Mouse (Mus musculus) hindbrain, embryonic 14.5 days (tissue): Measurements from ENCODE around the gene Slc25a21. TPM values are rescaled to one million over a fixed set of nuclear protein-coding genes. Genes with fewer than 3 reads are reported as not detected.

Source experiments
- ATAC-seq: fragments of 200-750 bp; cut with Nextera tagmentation; 2 replicates; pipeline ENCODE4 v1.8.0; 2017; ENCODE audit warnings: moderate number of reproducible peaks, mild to moderate bottlenecking, moderate TSS enrichment, moderate library complexity; ENCODE audit not compliant: low FRiP score
- DNase-seq: peaks from one replicate; pipeline ENCODE4 v3.0.0-alpha.2; 2015; ENCODE audit warnings: low spot score
- H3K27ac ChIP-seq: fragments of 300-500 bp; sonication (generic); 2 replicates; pipeline ENCODE4 v1.5.1; 2014; ENCODE audit warnings: mild to moderate bottlenecking, moderate library complexity
- H3K27me3 ChIP-seq: fragments of 300-500 bp; sonication (generic); 2 replicates; pipeline ENCODE4 v1.6.1; 2014; ENCODE audit warnings: mild to moderate bottlenecking, low read length, mixed read lengths; ENCODE audit not compliant: control insufficient read depth, insufficient read depth
- H3K36me3 ChIP-seq: fragments of 300-500 bp; sonication (generic); replicated peaks from 2 replicates; pipeline ENCODE4 v1.6.1; 2014; ENCODE audit not compliant: control insufficient read depth, insufficient read depth
- H3K4me1 ChIP-seq: fragments of 300-500 bp; sonication (generic); replicated peaks from 2 replicates; pipeline ENCODE4 v1.6.1; 2014; ENCODE audit warnings: antibody characterized with exemption, low read length, mixed read lengths; ENCODE audit not compliant: control insufficient read depth, insufficient read depth
- H3K4me2 ChIP-seq: fragments of 300-500 bp; sonication (generic); replicated peaks from 2 replicates; pipeline ENCODE4 v1.6.1; 2014; ENCODE audit warnings: mild to moderate bottlenecking, moderate library complexity
- H3K4me3 ChIP-seq: fragments of 300-500 bp; sonication (generic); replicated peaks from 2 replicates; pipeline ENCODE4 v1.5.1; 2014; ENCODE audit warnings: mild to moderate bottlenecking, low read length
- H3K9ac ChIP-seq: fragments of 300-500 bp; sonication (generic); 2 replicates; pipeline ENCODE4 v1.6.1; 2014
- H3K9me3 ChIP-seq: fragments of 300-500 bp; sonication (generic); 2 replicates; pipeline ENCODE4 v1.6.1; 2016; ENCODE audit warnings: low read length; ENCODE audit not compliant: control insufficient read depth
- WGBS: fragments of 180-500 bp; shearing (Covaris S2); extraction: QIAGEN DNeasy Blood & Tissue Kit; methylation state at CpG from one replicate; pipeline ENCODE4 v1.1.7; 2014; 5-methylcytosine and 5-hydroxymethylcytosine counted together
- polyA plus RNA-seq: library from polyadenylated mRNA; unstranded; fragments of >200 nt; fragmentation: Nextera tagmentation; extraction: Ambion mirVana; gene quantifications from 2 replicates; pipeline ENCODE4 v1.2.1, GENCODE M21; 2014

The Slc25a21 gene
- polyA plus RNA-seq, 1 experiment from 2014 or later = 0.36 TPM

DNA sequence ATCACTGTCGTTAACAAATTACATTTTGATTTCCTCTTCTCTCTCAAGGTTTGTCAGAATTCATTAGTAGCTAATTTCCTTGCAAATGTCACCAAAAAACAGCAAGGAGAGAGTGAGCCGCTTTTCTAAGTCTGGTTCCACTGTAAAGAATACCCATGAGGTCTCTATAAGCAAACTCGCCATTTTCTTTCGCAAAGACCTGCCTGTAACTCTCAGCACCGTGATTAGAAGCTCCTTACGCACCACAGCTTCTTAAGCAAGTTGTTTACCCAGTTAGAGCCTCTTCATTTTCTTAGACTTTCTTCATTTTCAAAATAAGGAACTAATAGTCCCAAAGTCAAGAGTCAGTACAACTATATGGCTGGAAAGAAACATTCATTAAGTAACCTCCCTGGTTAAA is 496.3 kb downstream of the Slc25a21 start:
- no peaks in the 10 kb centered on the region for H3K4me1 ChIP-seq
- no peak for ATAC-seq
- 5% methylated on average over 6 of the region's 6 CpGs for WGBS

DNA sequence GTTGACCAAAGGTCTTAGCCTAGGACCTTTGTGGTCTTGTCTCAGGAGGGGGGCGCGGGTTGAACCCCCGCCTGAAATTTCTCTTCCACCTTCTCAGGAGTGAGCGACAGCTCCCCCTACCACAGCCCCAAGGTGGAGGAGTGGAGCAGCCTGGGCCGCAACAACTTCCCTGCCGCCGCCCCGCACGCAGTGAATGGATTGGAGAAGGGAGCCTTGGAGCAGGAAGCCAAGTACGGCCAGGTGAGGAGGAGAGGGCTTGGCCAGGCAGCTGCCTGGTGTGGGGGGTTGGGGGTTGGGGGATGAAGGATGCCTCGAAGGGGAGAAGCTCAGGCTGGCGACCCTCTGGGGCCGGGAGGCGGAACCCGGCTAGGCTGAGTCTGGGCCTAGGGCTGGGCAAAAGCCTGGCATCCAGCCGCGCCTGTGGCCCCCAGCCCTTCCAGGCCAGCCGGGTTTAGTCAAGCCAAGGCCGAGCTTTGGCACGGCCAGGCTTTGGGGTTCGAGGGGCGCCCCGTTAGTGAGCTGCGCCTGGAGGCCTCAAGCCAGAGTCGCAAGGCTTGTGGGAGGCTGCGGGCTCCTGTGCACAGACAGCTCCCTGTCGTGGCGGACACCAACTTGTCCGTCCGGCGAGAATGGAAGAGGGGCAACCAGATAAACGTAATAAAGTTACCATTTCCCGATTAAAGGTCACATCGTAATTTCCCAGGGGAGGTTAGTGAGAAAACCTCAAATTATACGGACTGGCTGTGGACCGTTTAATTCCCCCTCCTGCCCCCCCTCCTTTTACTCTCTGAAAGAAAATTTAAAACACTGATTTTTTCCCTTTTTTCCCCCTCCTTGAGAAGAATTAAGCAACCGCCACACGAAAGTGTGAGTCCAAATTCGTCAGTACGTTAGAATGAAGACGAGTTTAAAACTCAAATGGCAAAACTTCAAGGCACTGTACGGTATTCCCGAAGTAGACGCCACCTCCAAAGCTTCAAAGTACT is 497.1 kb downstream of the Slc25a21 start:
- Histone ChIP-seq H3K36me3 (no peaks in the 10 kb centered on the region), H3K4me2 (no peak overlapping the region), H3K27me3 (peaks cover 93% of the 10 kb centered on the region), H3K4me3 (no peak overlapping the region), H3K9me3 (no peaks in the 10 kb centered on the region), H3K4me1 (no peaks in the 10 kb centered on the region), H3K27ac (no peak overlapping the region), H3K9ac (no peak overlapping the region)
- DNase-seq = no peak
- peak; percentile 38; the same call in 1 of the 2 replicates for ATAC-seq
- 2% methylated on average over 44 of the region's 44 CpGs for WGBS

More for the DNA sequence above, 496.3 kb downstream of the Slc25a21 start:
- Histone ChIP-seq H3K27ac (no peak overlapping the region), H3K9ac (no peak overlapping the region), H3K4me2 (no peak overlapping the region), H3K9me3 (no peaks in the 10 kb centered on the region), H3K36me3 (no peaks in the 10 kb centered on the region), H3K4me3 (no peak overlapping the region), H3K27me3 (peaks cover 93% of the 10 kb centered on the region)
- DNase-seq = no peak

DNA sequence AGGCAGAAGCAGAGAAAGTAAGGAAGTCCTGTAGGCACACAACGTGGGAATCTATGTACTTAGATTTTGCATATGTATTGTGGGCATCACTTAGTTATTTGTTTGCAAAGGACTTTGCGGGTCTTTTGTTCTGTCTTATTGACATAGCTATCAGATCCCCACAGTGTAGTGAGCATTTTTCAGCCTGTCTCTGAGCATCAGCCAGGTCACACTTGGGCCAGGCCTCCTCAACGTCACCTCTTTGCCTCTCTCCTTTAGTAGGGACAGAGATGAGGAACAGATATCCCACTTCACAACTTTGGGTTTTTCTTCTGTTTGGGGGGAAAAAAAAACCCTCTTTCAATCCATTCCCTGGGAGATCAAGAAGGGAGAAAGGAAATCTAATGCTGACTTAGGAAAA is 497.9 kb downstream of the Slc25a21 start:
- no peak overlapping the region for H3K9ac ChIP-seq
- H3K9me3 ChIP-seq = no peaks in the 10 kb centered on the region
- no peaks in the 10 kb centered on the region for H3K36me3 ChIP-seq
- H3K4me1 ChIP-seq = no peaks in the 10 kb centered on the region
- H3K27ac ChIP-seq = no peak overlapping the region
- peaks cover 93% of the 10 kb centered on the region for H3K27me3 ChIP-seq
- no peak for ATAC-seq
- 6% methylated on average over 3 of the region's 3 CpGs for WGBS
- H3K4me2 ChIP-seq = no peak overlapping the region
- DNase-seq = no peak
- H3K4me3 ChIP-seq = no peak overlapping the region

DNA sequence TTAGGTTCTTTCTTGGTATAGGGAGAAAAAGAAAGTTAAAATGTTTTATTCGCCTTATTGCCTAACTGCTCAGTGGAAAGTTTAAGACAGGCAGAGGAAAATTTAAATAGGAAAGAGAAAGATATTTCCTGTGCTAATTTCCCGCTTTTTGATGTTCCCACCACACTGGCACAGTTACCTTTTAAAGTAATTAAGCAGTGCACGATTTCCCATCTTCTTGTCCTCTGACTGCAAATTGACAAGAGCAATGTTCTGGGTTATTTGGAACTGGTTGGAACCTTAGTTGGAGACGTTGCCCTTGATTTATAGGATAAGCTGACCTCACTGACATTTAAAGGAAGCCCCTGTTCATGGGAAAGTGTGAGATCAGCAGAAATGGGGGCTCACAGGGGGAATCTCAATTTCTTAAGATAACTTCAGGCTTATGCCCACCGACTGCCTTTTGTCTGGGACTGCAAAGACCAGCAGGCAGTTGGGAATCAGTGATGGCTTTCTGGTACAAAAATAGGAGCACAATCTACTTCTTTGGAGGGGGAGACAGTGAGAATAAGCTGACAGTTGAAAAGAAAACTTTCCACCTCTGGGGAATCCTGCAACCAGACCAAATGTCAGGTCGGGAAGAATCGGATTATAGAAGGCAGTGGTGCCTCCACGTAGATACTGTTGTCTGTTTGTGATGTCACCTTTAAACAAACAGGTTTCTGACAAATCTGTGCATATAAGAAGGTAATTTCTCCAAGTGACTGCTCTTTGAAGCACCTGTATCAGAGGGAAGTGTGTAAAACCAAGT is 498.9 kb downstream of the Slc25a21 start:
- H3K4me2 ChIP-seq = no peak overlapping the region
- H3K9me3 ChIP-seq = no peaks in the 10 kb centered on the region
- no peaks in the 10 kb centered on the region for H3K36me3 ChIP-seq
- H3K27me3 ChIP-seq = peaks cover 95% of the 10 kb centered on the region
- no peaks in the 10 kb centered on the region for H3K4me1 ChIP-seq
- H3K4me3 ChIP-seq = no peak overlapping the region
- H3K9ac ChIP-seq = no peak overlapping the region
- H3K27ac ChIP-seq = no peak overlapping the region
- WGBS = 3% methylated on average over 8 of the region's 8 CpGs
- ATAC-seq = no peak
- DNase-seq = no peak

DNA sequence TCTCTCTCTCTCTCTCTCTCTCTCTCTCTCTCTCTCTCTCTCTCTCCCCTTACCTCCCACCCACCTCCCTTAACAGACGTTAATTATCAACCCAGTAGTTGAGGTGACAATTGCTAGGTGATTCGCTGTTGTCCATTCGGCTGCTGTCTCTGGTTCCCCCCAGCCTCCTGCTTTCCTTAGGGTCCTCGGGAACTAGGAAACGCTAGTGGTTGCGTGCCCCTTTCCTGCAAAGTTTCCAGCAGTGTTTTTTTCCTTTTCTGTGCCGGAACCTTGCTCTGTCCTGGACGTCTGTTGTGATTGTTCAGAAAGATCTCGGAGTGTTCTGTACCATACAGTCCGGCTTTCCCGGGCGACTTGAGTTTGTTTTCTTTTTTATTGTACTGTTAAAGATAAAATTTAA is 499.5 kb downstream of the Slc25a21 start:
- 1% methylated on average over 12 of the region's 12 CpGs for WGBS
- Histone ChIP-seq H3K9me3 (no peaks in the 10 kb centered on the region), H3K27me3 (peaks cover 98% of the 10 kb centered on the region), H3K4me1 (no peaks in the 10 kb centered on the region), H3K4me3 (no peak overlapping the region), H3K36me3 (no peaks in the 10 kb centered on the region), H3K27ac (no peak overlapping the region), H3K9ac (no peak overlapping the region), H3K4me2 (no peak overlapping the region)
- ATAC-seq (no peak), DNase-seq (no peak)

GRCm38 (mm10) chr12:56697011-56697740 is 500.1 kb downstream of the Slc25a21 start:
- under 1% methylated on average over 36 of the region's 36 CpGs for WGBS
- Histone ChIP-seq H3K27ac (no peak overlapping the region), H3K36me3 (no peaks in the 10 kb centered on the region), H3K4me3 (no peak overlapping the region), H3K9ac (no peak overlapping the region), H3K27me3 (peaks cover 98% of the 10 kb centered on the region), H3K4me1 (no peaks in the 10 kb centered on the region), H3K4me2 (peak overlapping the region; percentile 8; the same call in 1 of the 2 replicates), H3K9me3 (no peaks in the 10 kb centered on the region)
- DNase-seq = no peak
- ATAC-seq = no peak

DNA sequence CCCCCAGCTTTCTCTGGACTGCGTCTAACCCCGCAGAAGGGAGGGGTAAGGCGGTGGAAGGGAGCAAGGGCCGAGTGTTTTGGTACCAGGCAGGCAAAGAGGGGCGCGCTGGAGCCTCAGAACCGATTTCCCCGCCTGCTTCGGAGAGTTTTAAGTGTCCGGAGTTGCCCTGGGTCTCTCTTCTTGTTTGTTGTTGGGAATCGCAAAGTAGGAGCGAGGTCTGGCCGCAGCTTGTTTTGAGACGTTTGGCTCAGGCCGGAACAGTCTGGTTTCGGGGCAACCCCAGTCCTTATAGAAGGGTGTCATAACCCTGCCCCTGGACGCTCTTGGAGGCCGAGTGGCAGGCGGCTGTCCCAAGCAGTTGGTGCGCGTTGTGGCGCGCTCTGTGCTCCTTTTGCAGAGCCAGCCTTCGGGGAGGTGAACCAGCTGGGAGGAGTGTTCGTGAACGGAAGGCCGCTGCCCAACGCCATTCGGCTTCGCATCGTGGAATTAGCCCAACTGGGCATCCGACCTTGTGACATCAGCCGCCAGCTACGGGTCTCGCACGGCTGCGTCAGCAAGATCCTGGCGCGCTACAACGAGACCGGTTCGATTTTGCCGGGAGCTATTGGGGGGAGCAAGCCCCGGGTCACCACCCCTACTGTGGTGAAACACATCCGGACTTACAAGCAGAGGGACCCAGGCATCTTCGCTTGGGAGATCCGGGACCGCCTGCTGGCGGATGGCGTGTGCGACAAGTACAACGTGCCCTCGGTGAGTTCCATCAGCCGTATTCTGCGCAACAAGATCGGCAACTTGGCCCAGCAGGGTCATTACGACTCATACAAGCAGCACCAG is 500.9 kb downstream of the Slc25a21 start:
- H3K36me3 ChIP-seq = no peaks in the 10 kb centered on the region
- under 1% methylated on average over 57 of the region's 57 CpGs for WGBS
- peak overlapping the region; percentile 13; the same call in 1 of the 2 replicates for H3K4me3 ChIP-seq
- no peak overlapping the region for H3K27ac ChIP-seq
- no peaks in the 10 kb centered on the region for H3K4me1 ChIP-seq
- DNase-seq = no peak
- H3K27me3 ChIP-seq = peaks cover 99% of the 10 kb centered on the region
- no peaks in the 10 kb centered on the region for H3K9me3 ChIP-seq
- peak overlapping the region; percentile 29 for H3K4me2 ChIP-seq
- no peak for ATAC-seq
- no peak overlapping the region for H3K9ac ChIP-seq

DNA sequence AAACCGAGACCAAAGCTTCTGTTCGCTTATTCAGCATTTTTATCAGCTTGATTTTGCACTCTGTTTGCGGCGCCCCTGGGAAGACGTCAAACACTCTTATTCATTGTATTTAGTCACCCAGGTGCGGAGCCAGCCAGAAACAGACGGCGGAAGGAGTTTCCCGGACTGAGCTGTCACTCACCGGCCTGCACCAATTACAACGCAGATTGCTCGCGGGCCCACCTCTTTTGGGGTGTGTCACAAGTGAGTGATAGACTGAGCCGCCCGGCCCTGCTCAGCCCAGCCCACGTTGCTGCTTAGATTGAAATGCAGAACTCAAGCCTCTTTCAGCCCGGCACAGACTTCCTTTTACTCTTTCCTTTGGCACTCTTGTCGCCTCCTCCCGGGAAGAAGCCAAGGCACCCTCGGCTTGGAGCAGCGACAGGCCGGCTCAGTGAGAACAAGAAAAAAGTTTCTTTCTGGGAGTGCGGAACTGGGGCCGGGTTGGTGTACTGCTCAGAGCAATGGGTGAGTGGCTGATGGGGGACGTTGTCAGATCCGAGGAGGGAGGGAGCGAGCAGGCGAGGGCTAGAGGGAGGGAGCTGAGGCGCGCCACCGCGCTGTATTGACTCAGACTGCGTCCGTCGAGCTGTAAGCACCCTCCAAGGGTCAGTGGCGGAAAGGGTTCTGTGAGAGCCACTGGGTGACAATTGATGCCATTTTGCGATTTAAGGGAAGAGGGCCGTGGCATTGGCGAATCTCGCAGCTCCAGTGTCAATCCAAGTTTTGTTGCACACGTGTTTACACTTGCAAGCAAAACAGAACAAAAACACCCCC is 501.7 kb downstream of the Slc25a21 start:
- peak; percentile 88 for ATAC-seq
- Histone ChIP-seq H3K9ac (no peak overlapping the region), H3K27me3 (peaks cover 99% of the 10 kb centered on the region), H3K4me3 (peak overlapping the region; percentile 13; the same call in 1 of the 2 replicates), H3K27ac (no peak overlapping the region), H3K36me3 (no peaks in the 10 kb centered on the region), H3K4me2 (peak overlapping the region; percentile 29), H3K9me3 (no peaks in the 10 kb centered on the region), H3K4me1 (no peaks in the 10 kb centered on the region)
- DNase-seq = peak; percentile 53
- under 1% methylated on average over 41 of the region's 41 CpGs for WGBS
